Mouse (Mus musculus): Measurements from ENCODE around the gene Uvrag.

The Uvrag gene

GRCm38 (mm10) chr7:98874411-98874951 lies 266.5 kb downstream of the Uvrag start:
- no peak for DNase-seq

GRCm38 (mm10) chr7:98873316-98873715 lies 267.6 kb downstream of the Uvrag start:
- no peak for DNase-seq

- DNase-seq: no peak
Measured at GRCm38 (mm10) chr7:98871882-98872281, 269.1 kb downstream of the Uvrag start.

- no peak for DNase-seq
Measured at GRCm38 (mm10) chr7:98870791-98871190, 270.1 kb downstream of the Uvrag start.

GRCm38 (mm10) chr7:98869070-98869469 lies 271.9 kb downstream of the Uvrag start:
- no peak for DNase-seq

GRCm38 (mm10) chr7:98867794-98868150 lies 273.2 kb downstream of the Uvrag start:
- no peak for DNase-seq

- DNase-seq: no peak
Measured at GRCm38 (mm10) chr7:98867053-98867793, 273.7 kb downstream of the Uvrag start.

GRCm38 (mm10) chr7:98863969-98864718 lies 276.8 kb downstream of the Uvrag start:
- no peak for DNase-seq

GRCm38 (mm10) chr7:98862994-98863393 lies 277.9 kb downstream of the Uvrag start:
- no peak for DNase-seq

- no peak for DNase-seq
Measured at GRCm38 (mm10) chr7:98861002-98861401, 279.9 kb downstream of the Uvrag start.

- DNase-seq: no peak
Measured at GRCm38 (mm10) chr7:98857094-98857493, 283.8 kb downstream of the Uvrag start.

- DNase-seq: no peak
Measured at GRCm38 (mm10) chr7:98856128-98856527, 284.8 kb downstream of the Uvrag start.

GRCm38 (mm10) chr7:98855388-98855787 lies 285.6 kb downstream of the Uvrag start:
- no peak for DNase-seq

GRCm38 (mm10) chr7:98853806-98854205 lies 287.1 kb downstream of the Uvrag start:
- no peak for DNase-seq

- no peak for DNase-seq
Measured at GRCm38 (mm10) chr7:98852950-98853650, 287.8 kb downstream of the Uvrag start.

- DNase-seq: no peak
Measured at GRCm38 (mm10) chr7:98851220-98851619, 289.7 kb downstream of the Uvrag start.

- no peak for DNase-seq
Measured at GRCm38 (mm10) chr7:98850388-98850787, 290.6 kb downstream of the Uvrag start.

GRCm38 (mm10) chr7:98848899-98849640 lies 291.9 kb downstream of the Uvrag start:
- DNase-seq: no peak

GRCm38 (mm10) chr7:98843649-98844048 lies 297.3 kb downstream of the Uvrag start:
- DNase-seq: no peak

- DNase-seq: no peak
Measured at GRCm38 (mm10) chr7:98842997-98843396, 297.9 kb downstream of the Uvrag start.

GRCm38 (mm10) chr7:98841802-98842201 lies 299.1 kb downstream of the Uvrag start:
- DNase-seq: no peak

- DNase-seq: no peak
Measured at GRCm38 (mm10) chr7:98840771-98841170, 300.2 kb downstream of the Uvrag start.

- no peak for DNase-seq
Measured at GRCm38 (mm10) chr7:98839312-98839711, 301.6 kb downstream of the Uvrag start.
